Mouse (Mus musculus) MEL (cell line): ENCODE results near the gene Tshz2. TPM values are rescaled to one million over a fixed set of nuclear protein-coding genes. Genes with fewer than 3 reads are reported as not detected.

Source experiments
- DNase-seq: peaks from one replicate; pipeline ENCODE4 v3.0.0; 2011; ENCODE audit warnings: low read depth, low spot score
- H3K27ac ChIP-seq: 2 replicates; pipeline ENCODE4 v1.5.1; 2012; ENCODE audit warnings: low read depth, mild to moderate bottlenecking, control low read depth, low read length, moderate library complexity; ENCODE audit not compliant: control insufficient read depth
- H3K27me3 ChIP-seq, 2 experiments: fragments of 150-350 bp in 1 of 2; sonication (generic) in 1 of 2; 2 replicates each; pipeline ENCODE4 v1.6.1; 2012; ENCODE audit warnings: low read length in 2 of 2, mild to moderate bottlenecking in 2 of 2, improper control_type of control experiment in 1 of 2, moderate library complexity in 1 of 2; ENCODE audit not compliant: insufficient read depth in 2 of 2, control insufficient read depth in 1 of 2
- H3K36me3 ChIP-seq, 2 experiments: 2 replicates each; pipeline ENCODE4 v1.6.1; 2012 to 2014; ENCODE audit warnings: low read length in 2 of 2, improper control_type of control experiment in 1 of 2, inconsistent platforms in 1 of 2, mild to moderate bottlenecking in 1 of 2; ENCODE audit not compliant: insufficient read depth in 2 of 2, control insufficient read depth in 1 of 2
- H3K4me1 ChIP-seq, 2 experiments: fragments of 150-350 bp in 1 of 2; sonication (generic) in 1 of 2; 2 replicates each; pipeline ENCODE4 v1.6.1; 2012; ENCODE audit warnings: low read length in 2 of 2, improper control_type of control experiment in 1 of 2, mild to moderate bottlenecking in 1 of 2; ENCODE audit not compliant: insufficient read depth in 2 of 2, control insufficient read depth in 1 of 2
- H3K4me3 ChIP-seq, 2 experiments: fragments of 150-350 bp in 1 of 2; sonication (generic) in 1 of 2; 2 replicates each; pipeline ENCODE4 v1.5.1; 2012; ENCODE audit warnings: low read depth in 2 of 2, low read length in 2 of 2, mild to moderate bottlenecking in 2 of 2, moderate library complexity in 2 of 2, control low read depth in 1 of 2, improper control_type of control experiment in 1 of 2; ENCODE audit not compliant: control insufficient read depth in 1 of 2, insufficient read depth in 1 of 2
- H3K79me2 ChIP-seq: 2 replicates; pipeline ENCODE4 v1.6.1; 2012; ENCODE audit warnings: mild to moderate bottlenecking, low read length, moderate library complexity; ENCODE audit not compliant: control insufficient read depth, poor library complexity, insufficient read depth
- H3K9ac ChIP-seq: 2 replicates; pipeline ENCODE4 v1.6.1; 2012; ENCODE audit warnings: low read depth, mild to moderate bottlenecking, control low read depth, low read length, moderate library complexity; ENCODE audit not compliant: control insufficient read depth, poor library complexity, severe bottlenecking
- H3K9me3 ChIP-seq: fragments of 150-350 bp; sonication (generic); replicated peaks from 2 replicates; pipeline ENCODE4 v1.6.1; 2012; ENCODE audit warnings: mild to moderate bottlenecking, low read length, improper control_type of control experiment, moderate library complexity; ENCODE audit not compliant: insufficient read depth
- BHLHE40 ChIP-seq: IDR thresholded peaks from 2 replicates; pipeline ENCODE4 v1.6.1; 2012; ENCODE audit warnings: low read depth, mild to moderate bottlenecking, inconsistent platforms, low read length, improper control_type of control experiment, borderline replicate concordance
- CHD1 ChIP-seq: IDR thresholded peaks from 2 replicates; pipeline ENCODE4 v1.6.1; 2012; ENCODE audit warnings: low read depth, mild to moderate bottlenecking, inconsistent platforms, low read length, improper control_type of control experiment
- CHD2 ChIP-seq: IDR thresholded peaks from 2 replicates; pipeline ENCODE4 v1.6.1; 2011; ENCODE audit warnings: low read length, improper control_type of control experiment
- CTCF ChIP-seq, 3 experiments: IDR thresholded peaks in 2 of 3; conservative IDR thresholded peaks in 1 of 3; 2 replicates each; pipeline ENCODE4 v1.5.1; 2011 to 2012; ENCODE audit warnings: low read length in 3 of 3, low read depth in 2 of 3, mild to moderate bottlenecking in 2 of 3, improper control_type of control experiment in 1 of 3, inconsistent platforms in 1 of 3, mixed read lengths in 1 of 3, moderate library complexity in 1 of 3; ENCODE audit not compliant: control insufficient read depth in 1 of 3, insufficient read depth in 1 of 3, poor library complexity in 1 of 3, severe bottlenecking in 1 of 3
- E2F4 ChIP-seq: IDR thresholded peaks from 2 replicates; pipeline ENCODE4 v1.6.1; 2011; ENCODE audit warnings: low read depth, low read length, improper control_type of control experiment, borderline replicate concordance
- EP300 ChIP-seq, 2 experiments: IDR thresholded peaks; 2 replicates each; pipeline ENCODE4 v1.6.1; 2011; ENCODE audit warnings: improper control_type of control experiment in 2 of 2, low read length in 2 of 2, low read depth in 1 of 2, mild to moderate bottlenecking in 1 of 2
- HCFC1 ChIP-seq: IDR thresholded peaks from 2 replicates; pipeline ENCODE4 v1.6.1; 2012; ENCODE audit warnings: low read depth, mild to moderate bottlenecking, inconsistent platforms, low read length, improper control_type of control experiment, moderate library complexity
- JUND ChIP-seq: IDR thresholded peaks from 2 replicates; pipeline ENCODE4 v1.6.1; 2011; ENCODE audit warnings: low read depth, mild to moderate bottlenecking, improper control_type of control experiment, low read length
- KAT2A ChIP-seq: conservative IDR thresholded peaks from 2 replicates; pipeline ENCODE4 v1.6.1; 2012; ENCODE audit warnings: low read depth, low read length, improper control_type of control experiment, inconsistent platforms
- MAX ChIP-seq: IDR thresholded peaks from 2 replicates; pipeline ENCODE4 v1.6.1; 2011; ENCODE audit warnings: low read length, improper control_type of control experiment
- MXI1 ChIP-seq: IDR thresholded peaks from 2 replicates; pipeline ENCODE4 v1.6.1; 2011; ENCODE audit warnings: mild to moderate bottlenecking, low read depth, low read length, improper control_type of control experiment
- MYB ChIP-seq: IDR thresholded peaks from 2 replicates; pipeline ENCODE4 v1.6.1; 2011; ENCODE audit warnings: mild to moderate bottlenecking, low read depth, low read length, improper control_type of control experiment
- MYC ChIP-seq: IDR thresholded peaks from 2 replicates; pipeline ENCODE4 v1.6.1; 2011; ENCODE audit warnings: low read depth, mild to moderate bottlenecking, low read length, improper control_type of control experiment, moderate library complexity
- POLR2AphosphoS5 ChIP-seq: IDR thresholded peaks from 2 replicates; pipeline ENCODE4 v1.6.1; 2012; ENCODE audit warnings: low read depth, borderline replicate concordance, mild to moderate bottlenecking, inconsistent platforms, low read length, moderate library complexity, mixed read lengths
- RAD21 ChIP-seq: IDR thresholded peaks from 2 replicates; pipeline ENCODE4 v1.6.1; 2011; ENCODE audit warnings: mild to moderate bottlenecking, low read depth, low read length, improper control_type of control experiment
- SIN3A ChIP-seq: IDR thresholded peaks from 2 replicates; pipeline ENCODE4 v1.6.1; 2012; ENCODE audit warnings: low read length, improper control_type of control experiment, inconsistent platforms
- TCF12 ChIP-seq: IDR thresholded peaks from 2 replicates; pipeline ENCODE4 v1.6.1; 2014; ENCODE audit warnings: low read depth, mild to moderate bottlenecking, inconsistent platforms, low read length, improper control_type of control experiment, moderate library complexity
- USF2 ChIP-seq, 2 experiments: IDR thresholded peaks; 2 replicates each; pipeline ENCODE4 v1.6.1; 2011 to 2012; ENCODE audit warnings: improper control_type of control experiment in 2 of 2, low read length in 2 of 2, borderline replicate concordance in 1 of 2, inconsistent platforms in 1 of 2, low read depth in 1 of 2, mild to moderate bottlenecking in 1 of 2; ENCODE audit not compliant: insufficient read depth in 1 of 2
- ZC3H11A ChIP-seq: IDR thresholded peaks from 2 replicates; pipeline ENCODE4 v1.6.1; 2012; ENCODE audit warnings: low read depth, mild to moderate bottlenecking, inconsistent platforms, low read length, improper control_type of control experiment
- polyA plus RNA-seq, 2 experiments: library from polyadenylated mRNA; stranded (reverse) in 1 of 2; unstranded in 1 of 2; fragments of >175 nt in 1 of 2; fragments of >200 nt in 1 of 2; gene quantifications; 2 replicates each; pipeline versions ENCODE4 v1.2.1 to v1.2.4; 2012; ENCODE audit warnings: low replicate concordance in 2 of 2, low read depth in 1 of 2; ENCODE audit not compliant: insufficient read length in 2 of 2, insufficient read depth in 1 of 2, missing spikeins in 1 of 2
- total RNA-seq: library from RNA; depleted of rRNA; stranded (reverse); fragments of 300-350 nt; gene quantifications from 2 replicates; pipeline ENCODE4 v1.2.3, GENCODE M21; 2012

The Tshz2 gene
- total and polyA plus RNA-seq, 3 experiments, result not detected

DNA sequence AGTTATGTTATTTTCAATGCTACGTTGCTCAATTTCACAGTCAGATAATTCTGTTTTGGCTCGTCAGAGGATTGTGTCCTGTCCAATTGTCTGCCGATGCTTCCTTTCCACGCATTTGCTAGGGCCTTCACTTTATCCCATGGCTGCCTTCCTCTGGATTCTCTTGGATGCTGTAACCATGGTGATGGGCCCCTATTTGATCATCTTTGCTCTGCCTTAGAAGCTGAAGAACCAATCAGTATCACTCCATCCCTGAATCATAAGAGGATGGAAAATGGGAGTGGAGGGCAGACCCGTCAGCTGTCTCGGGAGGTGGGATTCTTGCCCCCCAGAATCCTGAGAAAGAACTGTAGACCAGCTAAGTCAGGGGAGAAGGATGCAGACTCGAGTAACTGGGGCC is 270.1 kb downstream of the Tshz2 start:
- H3K36me3 ChIP-seq, result no peaks in the 10 kb centered on the region
- TF ChIP-seq CHD1 (no peak), E2F4 (no peak), SIN3A (no peak), CHD2 (no peak)
- TF ChIP-seq, all 39 proteins: peak for 0
- no peak overlapping the region for H3K9ac ChIP-seq
- H3K4me3 ChIP-seq, result no peak overlapping the region
- H3K79me2 ChIP-seq, result no peaks in the 10 kb centered on the region
- no peaks in the 10 kb centered on the region for H3K27me3 ChIP-seq
- H3K9me3 ChIP-seq, result no peaks in the 10 kb centered on the region
- no peak overlapping the region for H3K27ac ChIP-seq
- H3K4me1 ChIP-seq, result no peaks in the 10 kb centered on the region
- no peak for DNase-seq

DNA sequence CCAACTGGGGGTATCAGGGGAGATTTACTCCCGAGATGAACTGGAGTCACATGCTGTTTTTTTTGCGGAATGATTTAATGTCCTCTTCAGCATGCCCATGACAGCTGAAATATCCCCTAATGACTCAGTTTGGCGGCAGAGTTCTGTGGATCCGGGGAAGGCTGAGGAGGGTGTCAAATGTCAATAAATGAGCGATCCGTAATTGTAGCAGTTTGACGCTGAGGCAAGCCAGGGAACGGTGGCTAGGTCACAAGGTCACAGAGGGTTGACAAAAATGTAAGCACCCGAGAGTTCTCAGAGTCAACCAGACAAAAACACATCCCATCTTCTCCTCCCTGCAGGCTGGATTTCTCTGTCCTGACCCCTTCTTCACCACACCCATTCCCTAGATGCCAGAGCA is 273.6 kb downstream of the Tshz2 start:
- no peak overlapping the region for H3K27ac ChIP-seq
- H3K4me3 ChIP-seq, result no peak overlapping the region
- no peaks in the 10 kb centered on the region for H3K79me2 ChIP-seq
- no peak for DNase-seq
- TF ChIP-seq TCF12 (no peak), HCFC1 (no peak), CHD1 (no peak), MAX (no peak)
- no peaks in the 10 kb centered on the region for H3K9me3 ChIP-seq
- H3K4me1 ChIP-seq, result no peaks in the 10 kb centered on the region
- H3K27me3 ChIP-seq, result no peaks in the 10 kb centered on the region
- no peak overlapping the region for H3K9ac ChIP-seq
- no peaks in the 10 kb centered on the region for H3K36me3 ChIP-seq

DNA sequence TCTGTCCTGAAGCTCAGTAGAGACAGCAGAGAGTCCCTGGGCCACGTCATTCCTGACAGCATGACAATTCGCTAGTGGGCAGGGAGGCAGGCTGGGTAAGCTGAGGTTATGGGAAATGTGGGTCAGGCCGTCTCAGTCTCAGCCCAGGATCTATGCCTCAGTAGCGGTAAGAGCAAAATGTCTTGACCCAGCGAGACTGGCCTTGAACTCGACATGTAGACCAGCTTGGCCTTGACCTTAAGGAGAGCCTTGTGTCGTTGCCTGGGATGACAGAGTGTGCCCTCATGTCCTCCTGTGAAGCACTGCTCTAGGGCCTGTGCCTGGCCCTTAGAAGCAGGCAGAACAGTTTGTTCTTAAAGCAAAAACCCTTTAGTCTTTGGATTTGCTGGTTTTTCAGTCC is 275.2 kb downstream of the Tshz2 start:
- no peak overlapping the region for H3K4me3 ChIP-seq
- TF ChIP-seq MYC, result no peak
- TF ChIP-seq MYB, result no peak
- TF ChIP-seq CTCF (IDR thresholded peaks at IDR 0.05 in 2 of 3, conservative IDR thresholded peaks at IDR 0.05 in 1 of 3; ENCODE audit: control insufficient read depth in 1 of 3, insufficient read depth in 1 of 3, low read depth in 2 of 3, low read length in 3 of 3, poor library complexity in 1 of 3, severe bottlenecking in 1 of 3), result no peak
- TF ChIP-seq USF2 (IDR thresholded peaks at IDR 0.05; ENCODE audit: borderline replicate concordance in 1 of 2, insufficient read depth in 1 of 2, low read depth in 1 of 2, low read length in 2 of 2), result no peak
- no peak for TF ChIP-seq SIN3A
- no peak for TF ChIP-seq POLR2AphosphoS5
- TF ChIP-seq JUND, result no peak
- no peak for TF ChIP-seq BHLHE40
- no peak for TF ChIP-seq MXI1
- TF ChIP-seq KAT2A, result no peak
- no peak for TF ChIP-seq ZC3H11A
- no peak for TF ChIP-seq TCF12
- TF ChIP-seq EP300 (IDR thresholded peaks at IDR 0.05; ENCODE audit: low read depth in 1 of 2, low read length in 2 of 2), result no peak
- no peak for TF ChIP-seq RAD21
- TF ChIP-seq, all 39 proteins: peak for 0
- Histone ChIP-seq H3K79me2 (no peaks in the 10 kb centered on the region), H3K36me3 (no peaks in the 10 kb centered on the region), H3K9ac (no peak overlapping the region), H3K27ac (no peak overlapping the region), H3K27me3 (no peaks in the 10 kb centered on the region), H3K9me3 (no peaks in the 10 kb centered on the region), H3K4me1 (no peaks in the 10 kb centered on the region)
- no peak for DNase-seq
